Mouse (Mus musculus) neural tube, embryonic 10.5 days (tissue): Measurements from ENCODE around the gene Ngb.

ENCODE experiments used
- DNase-seq: peaks from one replicate; pipeline ENCODE4 v3.0.0-alpha.2; 2017; ENCODE audit warnings: low spot score; ENCODE audit errors: extremely low spot score

Ngb gene

GRCm38 (mm10) chr12:87091916-87092315 lies 10.4 kb downstream of the Ngb start:
- DNase-seq = no peak

DNA sequence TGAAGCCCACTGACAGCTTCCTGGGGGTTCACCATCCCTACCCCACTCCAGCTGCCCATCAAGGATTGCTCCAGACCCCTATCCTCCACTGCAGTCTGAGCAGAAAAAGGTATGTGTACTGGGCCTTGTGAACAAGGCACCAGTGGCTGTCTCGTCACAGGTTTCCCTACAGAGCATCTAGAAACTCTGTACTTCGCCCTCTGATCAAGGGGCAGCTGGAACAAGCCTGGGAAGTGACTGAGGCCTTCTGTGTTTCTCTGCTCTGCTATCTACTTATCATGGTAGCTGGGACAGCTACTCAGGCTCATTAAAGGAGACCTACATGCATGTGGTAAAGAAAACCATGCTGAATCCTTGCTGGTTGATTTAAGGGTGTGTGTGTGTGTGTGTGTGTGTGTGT lies 12.6 kb downstream of the Ngb start:
- no peak for DNase-seq

DNA sequence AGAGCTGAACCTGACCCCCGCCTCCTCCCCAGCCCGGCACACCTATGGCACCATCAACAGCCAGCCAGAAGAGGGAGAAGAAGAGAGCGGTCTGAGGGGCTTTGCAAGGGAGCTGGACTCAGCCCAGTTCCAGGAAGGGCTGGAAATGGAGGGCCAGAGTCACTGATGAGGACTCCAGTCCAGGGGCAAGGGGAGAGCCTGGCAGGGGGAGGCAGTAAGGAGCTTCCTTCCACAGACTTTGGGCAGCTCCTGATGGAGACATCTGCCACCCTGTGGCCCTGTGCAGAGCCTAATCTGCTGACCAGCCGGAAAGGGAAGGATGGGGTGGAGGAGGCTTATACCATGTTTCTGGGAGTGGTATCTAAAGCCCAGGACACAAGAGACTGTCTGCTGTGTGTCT lies 13.1 kb downstream of the Ngb start:
- DNase-seq = no peak

- no peak for DNase-seq
These were observed 14.0 kb downstream of the Ngb start for GRCm38 (mm10) chr12:87088331-87088730.

GRCm38 (mm10) chr12:87087236-87087635 lies 15.1 kb downstream of the Ngb start:
- DNase-seq = no peak

DNA sequence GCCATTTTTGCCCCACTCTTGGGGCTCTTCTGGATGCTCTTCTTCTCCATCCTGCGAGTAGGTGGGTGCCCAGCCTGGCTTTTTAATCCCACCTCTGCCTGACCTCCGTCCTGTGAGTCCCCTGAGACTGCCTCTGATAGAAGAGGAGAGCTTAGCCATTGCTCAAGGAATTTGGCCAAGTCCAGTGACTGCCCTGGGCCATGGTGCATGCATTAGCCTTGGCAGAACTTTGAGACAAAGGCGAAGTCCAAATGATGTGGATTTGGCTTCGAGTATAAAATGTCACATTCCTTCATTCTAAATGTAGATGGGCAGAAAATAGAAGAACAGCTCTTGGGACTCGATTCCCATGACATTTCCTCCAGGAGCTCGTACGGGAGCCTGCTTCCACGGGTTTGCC lies 19.5 kb downstream of the Ngb start:
- no peak for DNase-seq

DNA sequence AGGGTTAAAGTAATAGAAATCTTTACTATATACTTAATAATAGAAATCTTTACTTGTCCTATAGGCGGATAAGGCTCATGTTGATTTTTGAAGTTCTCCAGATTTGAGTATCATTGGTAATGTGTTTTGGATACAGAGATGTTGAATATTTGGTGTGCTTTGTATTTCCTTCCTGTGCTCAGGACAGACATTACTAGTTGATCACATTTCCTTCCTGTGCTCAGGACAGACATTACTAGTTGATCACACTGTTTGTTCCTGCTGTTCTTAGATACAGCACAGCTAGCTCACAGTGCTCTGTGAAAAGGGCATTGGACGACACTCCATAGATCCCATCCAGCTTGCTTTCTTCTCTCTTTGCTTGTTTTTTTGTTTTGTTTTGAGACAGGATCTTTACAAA lies 25.7 kb downstream of the Ngb start:
- no peak for DNase-seq

GRCm38 (mm10) chr12:87070520-87070919 lies 31.8 kb downstream of the Ngb start:
- no peak for DNase-seq

GRCm38 (mm10) chr12:87066429-87066828 lies 35.9 kb downstream of the Ngb start:
- DNase-seq = no peak

DNA sequence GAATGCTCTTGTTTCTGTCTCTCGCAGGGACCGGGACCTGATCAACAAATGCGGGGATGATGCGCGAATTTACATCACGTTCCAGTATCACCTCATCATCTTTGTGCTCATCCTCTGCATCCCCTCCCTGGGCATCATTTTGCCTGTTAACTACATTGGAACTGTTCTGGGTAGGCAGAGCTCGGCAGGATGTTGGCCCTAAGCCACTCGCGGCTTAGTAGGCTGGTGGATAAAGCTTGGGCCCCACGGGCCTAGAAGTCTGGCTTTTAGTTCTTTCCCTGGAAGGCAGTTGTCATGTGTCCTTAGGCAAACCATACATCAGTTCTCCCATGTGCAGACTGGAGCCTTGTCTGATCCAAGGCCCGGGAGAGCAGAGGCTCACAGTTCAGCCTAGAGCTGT lies 36.9 kb downstream of the Ngb start:
- no peak for DNase-seq

DNA sequence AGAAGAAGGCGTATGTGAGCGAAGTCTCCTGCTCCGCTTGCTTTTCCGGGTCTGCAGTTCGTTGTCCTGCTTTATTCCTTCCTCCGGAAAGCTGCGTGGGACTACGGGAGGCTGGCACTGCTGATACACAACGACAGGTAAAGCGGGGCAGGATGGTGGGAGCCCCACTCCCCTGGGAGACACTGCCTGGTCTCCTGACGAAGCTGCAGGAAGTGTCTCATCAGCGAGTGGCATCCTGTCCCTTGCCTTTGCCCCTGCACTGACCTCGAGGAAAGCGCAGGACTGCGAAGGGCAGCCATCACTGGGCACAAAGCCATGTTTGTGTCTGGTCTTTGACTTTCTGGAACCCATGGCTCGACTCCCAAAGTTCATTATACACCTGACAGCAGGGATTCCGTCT lies 45.3 kb downstream of the Ngb start:
- no peak for DNase-seq

- no peak for DNase-seq
These were observed 47.5 kb downstream of the Ngb start for GRCm38 (mm10) chr12:87054873-87055272.

GRCm38 (mm10) chr12:87052661-87053321 lies 49.5 kb downstream of the Ngb start:
- DNase-seq = peak; percentile 87

GRCm38 (mm10) chr12:87047536-87047935 lies 54.8 kb downstream of the Ngb start:
- no peak for DNase-seq
